Mouse (Mus musculus): ENCODE results near the gene Ciz1.
"Not testable (repeated sequence)": the region's sequence is repeated elsewhere in the genome, so short reads cannot be mapped to it uniquely, and the experiment has no call there.

The Ciz1 gene

GRCm38 (mm10) chr2:32349625-32350255 is 2.4 kb upstream of the Ciz1 start:
- peak; percentile 75 for DNase-seq

GRCm38 (mm10) chr2:32350471-32351051 is 1.6 kb upstream of the Ciz1 start:
- DNase-seq, result no peak

- peak; percentile 69 for DNase-seq
Measured at GRCm38 (mm10) chr2:32351471-32351961, 611 bp upstream of the Ciz1 start.

DNA sequence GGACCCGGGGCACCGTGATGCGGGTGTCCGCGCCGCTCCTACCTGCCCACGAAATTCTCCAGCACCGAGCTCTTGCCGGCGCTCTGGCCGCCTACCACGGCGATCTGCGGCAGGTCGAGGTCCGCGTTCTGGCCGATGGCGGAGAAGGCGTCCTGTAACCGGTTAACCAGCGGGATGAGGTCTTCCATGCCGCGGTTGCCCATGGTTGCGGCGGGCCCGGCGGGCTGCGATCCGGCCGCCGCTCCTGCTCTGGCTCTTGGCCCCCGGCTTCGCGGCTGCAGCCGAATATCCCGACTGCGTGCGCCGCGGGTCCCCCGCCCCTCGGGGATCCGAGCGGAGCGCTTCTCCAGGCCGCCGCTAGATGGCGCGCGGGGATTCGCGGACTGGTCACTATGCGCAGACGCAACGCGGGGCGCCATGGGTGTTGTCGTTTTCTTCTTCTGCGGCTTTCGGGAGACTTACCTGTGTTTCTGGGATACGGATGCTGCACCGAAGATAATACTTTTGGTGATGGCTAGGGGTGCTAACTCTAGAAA is 948 bp downstream of the Ciz1 start, which contains the start of gene Dnm1:
TSS of gene Dnm1 (minus strand) at position 332 of the 536 bp plus-strand sequence.
- peak; percentile 93 for DNase-seq

DNA sequence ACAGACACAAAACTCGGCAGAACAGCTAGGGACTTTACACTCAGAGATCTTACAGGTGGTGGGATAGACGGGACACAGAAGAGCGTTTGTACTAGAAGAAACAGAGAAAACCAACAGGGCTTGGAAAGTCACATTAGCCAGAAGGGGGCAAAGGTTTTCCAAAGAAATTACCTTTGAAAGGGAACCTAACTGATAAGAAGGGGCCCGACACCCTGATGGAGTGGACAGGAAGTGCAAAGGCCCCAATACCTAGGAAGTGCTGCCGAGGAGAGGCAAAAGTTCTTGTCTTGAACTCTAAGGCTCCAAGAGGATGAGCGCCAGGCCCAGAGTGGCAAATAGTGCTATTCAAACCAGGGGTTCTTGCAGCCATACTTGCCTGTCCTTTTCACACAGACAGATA is 1.7 kb downstream of the Ciz1 start:
- no peak for DNase-seq

DNA sequence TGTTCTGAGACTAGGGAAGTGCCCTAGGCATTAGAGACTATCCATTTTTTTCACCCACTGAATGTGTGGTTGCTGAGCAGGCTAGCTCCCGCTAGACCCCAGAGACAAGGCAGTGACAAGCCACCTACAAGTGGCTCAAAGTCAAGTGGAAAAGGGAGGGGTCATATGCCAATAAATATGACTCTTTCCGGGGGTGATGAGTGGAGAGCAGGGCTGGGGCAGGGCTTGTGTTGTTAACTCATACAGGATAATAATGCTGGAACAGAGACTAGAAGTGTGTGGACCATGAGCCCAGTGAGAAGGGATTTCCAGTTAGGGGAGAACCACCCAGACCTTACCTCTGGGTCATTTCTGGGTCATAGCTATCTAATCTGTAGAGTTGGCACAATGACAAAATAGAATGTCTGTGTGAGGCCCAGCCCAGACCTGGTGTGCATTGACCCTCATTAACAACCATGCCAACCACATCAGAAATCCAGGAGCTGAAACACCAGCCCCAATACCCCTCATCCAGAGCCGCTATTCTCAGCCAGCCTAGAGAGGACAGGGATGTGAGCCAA is 2.3 kb downstream of the Ciz1 start:
- DNase-seq, result no peak

DNA sequence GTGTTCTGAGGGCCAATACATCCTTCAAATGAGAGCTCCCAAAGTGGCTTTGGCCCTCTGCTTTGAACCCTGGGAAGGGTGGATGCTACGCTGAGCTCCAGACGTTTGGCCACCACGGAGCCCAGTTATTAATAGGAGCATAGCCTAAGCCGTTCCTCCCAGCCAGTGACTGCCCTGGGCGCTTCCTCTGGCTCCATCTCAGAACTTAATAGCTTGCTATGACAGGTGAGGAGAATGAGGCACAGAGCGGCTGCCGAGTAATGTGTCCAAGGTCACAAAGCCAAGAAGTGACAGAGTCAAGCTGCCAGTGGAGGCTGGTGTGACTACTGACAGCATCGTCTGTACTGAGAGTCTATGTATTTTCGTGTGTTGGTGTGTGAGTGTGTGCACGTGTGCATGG is 4.1 kb downstream of the Ciz1 start:
- DNase-seq, result no peak

DNA sequence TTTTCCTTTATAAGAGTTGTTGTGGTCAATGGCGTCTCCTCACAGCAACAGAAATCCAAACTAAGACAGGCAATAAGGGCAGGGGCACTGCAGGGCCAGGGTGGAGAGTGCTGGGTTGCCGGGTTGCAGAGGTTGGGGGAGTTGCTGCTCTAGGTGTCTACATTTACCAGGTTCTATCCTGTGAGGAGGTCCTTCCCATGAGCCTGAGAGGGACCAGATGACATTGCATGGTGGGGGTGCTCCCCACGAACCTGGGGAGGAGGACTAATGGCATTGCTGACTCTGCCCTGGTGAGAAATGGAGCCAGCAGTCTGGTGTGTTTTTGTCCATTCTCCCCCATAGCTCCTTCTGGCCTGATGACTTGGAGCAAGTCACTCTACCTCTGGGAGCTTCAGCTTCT is 5.6 kb downstream of the Ciz1 start:
- DNase-seq, result no peak

GRCm38 (mm10) chr2:32358381-32358780 is 6.3 kb downstream of the Ciz1 start:
- DNase-seq, result no peak

DNA sequence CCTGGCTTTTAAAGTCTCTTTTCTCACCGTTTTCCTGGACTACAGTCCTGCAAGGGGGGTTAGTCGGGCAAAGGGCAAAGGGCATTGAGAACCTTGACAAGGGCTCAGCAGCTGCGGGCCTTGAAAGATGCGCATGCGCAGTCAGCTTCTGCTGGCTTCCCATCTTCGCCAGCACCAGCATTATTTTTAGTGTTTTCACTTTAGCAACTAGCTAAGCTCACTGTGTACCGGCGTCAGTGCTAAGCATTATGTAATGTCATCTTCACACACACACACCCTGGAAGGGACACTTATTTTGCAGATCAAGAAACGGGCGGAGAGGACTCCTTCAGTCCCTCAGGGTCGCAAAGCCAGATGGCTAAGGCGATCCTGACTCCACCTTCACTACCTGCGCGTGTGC is 8.6 kb downstream of the Ciz1 start:
- DNase-seq, result peak; percentile 91

DNA sequence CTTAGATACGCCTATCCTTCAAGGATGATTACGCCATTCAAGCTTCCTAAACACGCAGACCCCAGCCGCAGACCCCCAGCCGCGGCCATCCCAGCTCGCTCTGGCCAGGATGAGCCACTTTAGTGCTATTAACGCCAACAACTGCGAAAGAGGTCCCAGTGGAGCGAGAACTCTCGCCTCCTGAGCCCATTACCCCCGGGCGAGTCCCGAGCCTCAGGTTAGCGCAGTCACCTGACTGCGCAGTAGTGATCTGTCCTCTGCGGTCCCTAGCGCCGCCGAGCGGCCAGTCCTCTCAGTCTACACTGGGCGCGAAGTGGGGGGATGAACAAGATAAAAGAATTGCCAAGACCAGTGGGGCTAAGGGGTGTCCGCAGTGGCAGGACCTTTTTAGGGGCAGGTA is 9.3 kb downstream of the Ciz1 start:
- peak; percentile 81 for DNase-seq

DNA sequence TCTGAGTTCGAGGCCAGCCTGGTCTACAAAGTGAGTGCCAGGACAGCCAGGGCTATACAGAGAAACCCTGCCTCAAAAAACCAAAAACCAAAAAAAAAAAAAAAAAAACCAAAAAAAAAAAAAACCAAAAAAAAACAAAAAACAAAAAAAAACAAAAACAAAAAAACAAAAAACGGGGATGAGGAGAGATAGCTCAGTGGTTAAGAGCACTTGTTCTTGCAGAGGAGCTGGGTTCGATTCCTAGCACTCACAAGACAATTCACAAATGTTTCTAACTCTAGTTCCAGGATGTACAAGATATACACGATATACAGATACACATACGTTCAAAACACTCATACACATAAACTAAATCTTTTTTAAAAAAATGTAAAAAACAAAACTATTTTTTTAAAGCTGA is 10.1 kb downstream of the Ciz1 start:
- not testable (repeated sequence) for DNase-seq

GRCm38 (mm10) chr2:32362817-32363340 is 10.8 kb downstream of the Ciz1 start:
- peak; percentile 91 for DNase-seq

GRCm38 (mm10) chr2:32363376-32364106 is 11.4 kb downstream of the Ciz1 start:
- DNase-seq, result no peak

GRCm38 (mm10) chr2:32364121-32364520 is 12.0 kb downstream of the Ciz1 start:
- DNase-seq, result no peak

DNA sequence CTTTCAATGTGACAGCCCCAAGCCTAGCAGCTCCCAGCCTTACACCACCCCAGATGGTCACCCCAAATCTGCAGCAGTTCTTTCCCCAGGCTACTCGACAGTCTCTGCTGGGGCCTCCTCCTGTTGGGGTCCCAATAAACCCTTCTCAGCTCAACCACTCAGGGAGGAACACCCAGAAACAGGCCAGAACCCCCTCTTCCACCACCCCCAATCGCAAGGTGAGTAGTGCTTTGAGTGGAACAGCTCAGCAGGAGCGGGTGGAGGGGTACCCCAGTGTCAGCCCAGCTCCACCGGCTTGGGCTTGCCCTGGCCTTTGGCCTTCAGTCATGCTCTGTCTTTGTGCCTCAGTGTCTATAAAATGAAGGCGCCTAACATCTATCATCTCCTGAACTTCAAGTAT is 15.2 kb downstream of the Ciz1 start:
- no peak for DNase-seq

DNA sequence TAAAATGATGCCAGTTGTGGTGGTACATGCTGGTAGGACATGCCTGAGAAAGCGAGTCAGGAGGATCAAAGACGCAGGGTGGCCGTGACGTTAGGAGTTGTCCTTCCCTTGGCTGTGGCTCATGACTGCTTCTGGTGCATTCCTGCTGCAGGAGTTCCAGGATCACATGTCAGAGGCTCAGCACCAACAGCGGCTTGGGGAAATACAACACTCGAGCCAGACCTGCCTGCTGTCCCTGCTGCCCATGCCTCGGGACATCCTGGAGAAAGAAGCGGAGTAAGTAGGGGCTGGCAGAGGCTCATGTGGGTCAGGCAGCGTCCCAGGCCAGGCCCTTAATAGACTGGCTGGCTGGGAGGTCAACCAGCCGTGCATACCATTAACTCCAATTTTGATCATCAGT is 22.1 kb downstream of the Ciz1 start:
- no peak for DNase-seq

DNA sequence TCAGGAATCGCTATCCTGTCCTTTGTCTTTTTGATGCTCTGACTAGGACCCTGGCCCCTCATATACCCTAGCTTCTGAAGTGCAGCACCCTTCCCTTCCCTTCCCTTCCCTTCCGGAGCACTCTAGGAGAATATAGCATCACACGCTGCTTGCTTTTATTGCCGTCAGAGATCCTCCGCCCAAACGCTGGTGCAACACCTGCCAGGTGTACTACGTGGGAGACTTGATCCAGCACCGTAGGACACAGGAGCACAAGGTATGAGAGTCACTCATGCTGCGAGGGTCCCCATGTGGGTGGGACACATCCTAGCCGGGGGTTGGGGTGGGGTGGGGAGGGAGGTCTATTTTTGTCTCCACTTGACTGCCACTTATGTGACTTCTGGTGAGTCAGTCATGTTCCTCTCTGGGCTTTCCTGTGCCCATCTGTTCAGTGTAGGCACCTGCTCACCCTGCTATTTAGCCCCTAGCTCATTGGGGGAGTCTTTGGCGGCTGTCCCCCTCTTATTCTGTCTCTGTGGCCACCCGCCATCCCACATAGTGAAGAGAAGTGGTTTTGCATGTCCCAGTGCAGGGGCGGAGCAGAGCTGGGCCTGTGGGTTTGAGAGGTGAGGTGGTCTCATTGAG is 23.3 kb downstream of the Ciz1 start:
- no peak for DNase-seq

GRCm38 (mm10) chr2:32376963-32377362 is 24.8 kb downstream of the Ciz1 start:
- no peak for DNase-seq

DNA sequence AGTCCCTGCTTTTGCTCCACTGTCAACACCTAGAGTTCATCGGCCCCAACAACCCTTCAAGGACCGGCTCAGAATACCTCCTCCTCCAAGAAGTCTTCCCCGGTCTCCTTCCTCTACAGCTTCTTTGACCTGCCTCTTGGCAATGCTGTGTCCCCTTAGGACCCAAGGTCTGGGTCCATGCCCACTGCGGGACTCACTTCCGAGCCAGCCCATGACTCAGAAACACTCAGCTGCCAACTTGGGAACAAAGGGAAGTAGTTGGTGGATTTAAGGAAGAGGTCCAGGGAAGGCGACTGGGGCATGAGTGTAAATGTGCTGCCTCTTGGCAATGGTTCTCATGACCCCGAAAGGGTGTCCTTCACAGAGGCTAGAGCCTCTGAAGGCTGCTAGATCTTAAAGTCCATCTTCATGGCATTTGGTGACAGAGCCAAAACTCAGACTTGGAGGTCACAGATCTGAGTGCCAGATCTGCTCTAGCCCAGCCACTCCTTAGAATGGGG is 27.9 kb downstream of the Ciz1 start:
- no peak for DNase-seq

GRCm38 (mm10) chr2:32381141-32381774 is 29.1 kb downstream of the Ciz1 start:
- DNase-seq, result peak; percentile 55

GRCm38 (mm10) chr2:32381775-32382223 is 29.7 kb downstream of the Ciz1 start, which contains the start of gene 1110008P14Rik:
1110008P14Rik (minus strand) TSS chr2:32381938.
- DNase-seq, result peak; percentile 96
